Mouse (Mus musculus) CD8-positive naive resting alpha-beta T cell, adult 2 months (primary cell): ENCODE data around the gene Nr0b2.
A peak's percentile ranks its signal among the peaks of the same experiment; 100 is the strongest.

Experiments
- DNase-seq, 2 experiments: peaks; one replicate each; pipeline ENCODE4 v3.0.0; 2022; ENCODE audit warnings: low read depth in 2 of 2, low spot score in 2 of 2

The Nr0b2 gene

GRCm38 (mm10) chr4:133559846-133560245, 6.7 kb downstream of the Nr0b2 start:
- DNase-seq: no peak

- DNase-seq: no peak
Observed at GRCm38 (mm10) chr4:133561622-133562021, 8.4 kb downstream of the Nr0b2 start.

- no peak for DNase-seq
Observed at GRCm38 (mm10) chr4:133563123-133563571, 10.0 kb downstream of the Nr0b2 start.

GRCm38 (mm10) chr4:133567251-133567650, 14.1 kb downstream of the Nr0b2 start:
- DNase-seq: no peak

GRCm38 (mm10) chr4:133569291-133570065, 16.3 kb downstream of the Nr0b2 start:
- DNase-seq: no peak

- DNase-seq: no peak
Observed at GRCm38 (mm10) chr4:133570066-133570466, 16.9 kb downstream of the Nr0b2 start.

- DNase-seq: peak; percentile 77 to 84
Observed at GRCm38 (mm10) chr4:133574070-133574842, 21.1 kb downstream of the Nr0b2 start, which contains the start of gene Gpatch3. TSS of gene Gpatch3 (plus strand) at chr4:133574745.

GRCm38 (mm10) chr4:133574843-133575202, 21.6 kb downstream of the Nr0b2 start:
- no peak for DNase-seq

- no peak for DNase-seq
Observed at GRCm38 (mm10) chr4:133577983-133578382, 24.8 kb downstream of the Nr0b2 start.

- DNase-seq: no peak
Observed at GRCm38 (mm10) chr4:133583690-133584058, 30.5 kb downstream of the Nr0b2 start.

GRCm38 (mm10) chr4:133584059-133584951, 31.1 kb downstream of the Nr0b2 start, which contains the start of gene Gpn2:
TSS of gene Gpn2 (plus strand) at chr4:133584362.
- peak; percentile 83 to 89 for DNase-seq

- peak; percentile 58 to 66 for DNase-seq
Observed at GRCm38 (mm10) chr4:133592570-133592969, 39.4 kb downstream of the Nr0b2 start.

- DNase-seq: no peak
Observed at GRCm38 (mm10) chr4:133595538-133595937, 42.4 kb downstream of the Nr0b2 start.

GRCm38 (mm10) chr4:133596084-133596483, 42.9 kb downstream of the Nr0b2 start:
- DNase-seq: no peak

- no peak for DNase-seq
Observed at GRCm38 (mm10) chr4:133598616-133599015, 45.4 kb downstream of the Nr0b2 start.

- no peak for DNase-seq
Observed at GRCm38 (mm10) chr4:133599116-133599515, 45.9 kb downstream of the Nr0b2 start.

- peak; percentile 60 to 61 for DNase-seq
Observed at GRCm38 (mm10) chr4:133599571-133600073, 46.4 kb downstream of the Nr0b2 start.

- DNase-seq: no peak
Observed at GRCm38 (mm10) chr4:133600306-133600705, 47.1 kb downstream of the Nr0b2 start.

GRCm38 (mm10) chr4:133601721-133602218, 48.6 kb downstream of the Nr0b2 start, which contains the start of gene Sfn:
TSS of gene Sfn (minus strand) at chr4:133602168.
- peak; percentile 61 to 76 for DNase-seq

GRCm38 (mm10) chr4:133603056-133603455, 49.9 kb downstream of the Nr0b2 start:
- no peak for DNase-seq

- no peak for DNase-seq
Observed at GRCm38 (mm10) chr4:133604175-133604574, 51.0 kb downstream of the Nr0b2 start.
